Mouse (Mus musculus) forebrain, embryonic 16.5 days (tissue): ENCODE measurements around the gene Mmp15. TPM values are rescaled to one million over a fixed set of nuclear protein-coding genes. Genes with fewer than 3 reads are reported as not detected.

Experiments
- ATAC-seq: fragments of 200-750 bp; cut with Nextera tagmentation; 2 replicates; pipeline ENCODE4 v1.8.0; 2017; ENCODE audit warnings: mild to moderate bottlenecking, moderate library complexity
- H3K27ac ChIP-seq: fragments of 300-500 bp; sonication (generic); 2 replicates; pipeline ENCODE4 v1.5.1; 2014; ENCODE audit warnings: low read length, control low read depth
- H3K27me3 ChIP-seq: fragments of 300-500 bp; sonication (generic); replicated peaks from 2 replicates; pipeline ENCODE4 v1.6.1; 2014; ENCODE audit warnings: low read length; ENCODE audit not compliant: control insufficient read depth, insufficient read depth
- H3K36me3 ChIP-seq: fragments of 300-500 bp; sonication (generic); 2 replicates; pipeline ENCODE4 v1.6.1; 2014; ENCODE audit not compliant: control insufficient read depth, insufficient read depth
- H3K4me1 ChIP-seq: fragments of 300-500 bp; sonication (generic); replicated peaks from 2 replicates; pipeline ENCODE4 v1.6.1; 2014; ENCODE audit warnings: low read length; ENCODE audit not compliant: control insufficient read depth, insufficient read depth
- H3K4me2 ChIP-seq: fragments of 300-500 bp; sonication (generic); 2 replicates; pipeline ENCODE4 v1.6.1; 2014; ENCODE audit warnings: mild to moderate bottlenecking, low read length, control low read depth
- H3K4me3 ChIP-seq: fragments of 300-500 bp; sonication (generic); replicated peaks from 2 replicates; pipeline ENCODE4 v1.5.1; 2014; ENCODE audit warnings: mild to moderate bottlenecking, low read length, control low read depth
- H3K9ac ChIP-seq: fragments of 300-500 bp; sonication (generic); replicated peaks from 2 replicates; pipeline ENCODE4 v1.6.1; 2014; ENCODE audit warnings: low read depth, low read length, control low read depth
- H3K9me3 ChIP-seq: fragments of 300-500 bp; sonication (generic); 2 replicates; pipeline ENCODE4 v1.6.1; 2016; ENCODE audit warnings: low read length; ENCODE audit not compliant: control insufficient read depth
- WGBS: fragments of 180-500 bp; shearing (Covaris S2); extraction: QIAGEN DNeasy Blood & Tissue Kit; methylation state at CpG from one replicate; pipeline ENCODE4 v1.1.7; 2014; 5-methylcytosine and 5-hydroxymethylcytosine counted together
- polyA plus RNA-seq: library from polyadenylated mRNA; unstranded; fragments of >200 nt; fragmentation: Nextera tagmentation; extraction: Ambion mirVana; gene quantifications from 2 replicates; pipeline ENCODE4 v1.2.1, GENCODE M21; 2015

The Mmp15 gene
- polyA plus RNA-seq, 1 experiment from 2014 or later: 11.3 TPM

DNA sequence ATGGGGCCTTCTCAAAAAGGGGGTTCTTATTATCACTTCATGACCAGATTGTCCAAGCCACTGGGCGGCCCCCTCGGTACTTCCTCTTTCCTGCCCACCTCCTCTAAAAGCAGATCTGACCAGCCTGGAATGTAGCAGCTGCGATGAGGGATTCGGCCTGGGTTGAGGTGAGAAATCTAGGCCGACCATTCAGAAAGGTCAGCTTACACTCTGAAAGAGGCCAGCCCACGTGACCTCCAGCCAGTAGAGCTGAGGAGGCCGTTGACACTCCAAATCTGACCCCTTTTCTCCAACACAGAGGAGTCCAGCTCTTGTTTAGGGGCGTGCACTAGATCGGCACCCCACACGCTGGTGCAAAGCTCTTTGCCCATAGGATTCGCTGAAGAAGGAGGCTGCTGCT is 44.7 kb downstream of the Mmp15 start:
- no peak for ATAC-seq
- 76% methylated on average over 11 of the region's 11 CpGs for WGBS
- no peaks in the 10 kb centered on the region for H3K9me3 ChIP-seq
- H3K4me1 ChIP-seq: no peaks in the 10 kb centered on the region; the same call in 1 of the 2 replicates
- no peak overlapping the region for H3K4me3 ChIP-seq
- no peak overlapping the region for H3K27ac ChIP-seq
- H3K9ac ChIP-seq: no peak overlapping the region
- H3K36me3 ChIP-seq: no peaks in the 10 kb centered on the region
- no peak overlapping the region for H3K4me2 ChIP-seq
- H3K27me3 ChIP-seq: no peaks in the 10 kb centered on the region

DNA sequence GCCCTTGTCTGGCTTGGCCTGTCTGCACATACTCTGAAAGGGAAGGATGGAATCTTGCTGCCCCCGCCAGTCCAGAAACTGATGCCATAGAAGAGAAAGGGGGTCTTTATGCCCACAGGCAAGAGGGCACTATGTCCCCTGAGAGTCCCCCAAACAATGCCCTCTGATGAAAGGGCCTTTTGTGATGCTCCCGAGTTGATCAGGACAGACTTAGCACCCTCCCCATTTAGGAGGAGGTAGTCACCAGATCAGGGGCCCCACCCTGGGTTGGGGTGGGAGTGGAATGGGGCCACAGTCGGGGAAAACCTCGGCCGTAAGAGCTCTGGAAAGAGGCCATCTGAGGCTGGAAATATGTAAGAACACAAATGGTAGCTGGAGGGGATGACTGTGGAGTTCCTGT is 45.1 kb downstream of the Mmp15 start:
- Histone ChIP-seq H3K27me3 (no peaks in the 10 kb centered on the region), H3K4me1 (no peaks in the 10 kb centered on the region; the same call in 1 of the 2 replicates), H3K4me3 (no peak overlapping the region), H3K9ac (no peak overlapping the region), H3K36me3 (no peaks in the 10 kb centered on the region), H3K27ac (no peak overlapping the region), H3K4me2 (no peak overlapping the region), H3K9me3 (no peaks in the 10 kb centered on the region)
- 30% methylated on average over 5 of the region's 5 CpGs for WGBS
- ATAC-seq: no peak

DNA sequence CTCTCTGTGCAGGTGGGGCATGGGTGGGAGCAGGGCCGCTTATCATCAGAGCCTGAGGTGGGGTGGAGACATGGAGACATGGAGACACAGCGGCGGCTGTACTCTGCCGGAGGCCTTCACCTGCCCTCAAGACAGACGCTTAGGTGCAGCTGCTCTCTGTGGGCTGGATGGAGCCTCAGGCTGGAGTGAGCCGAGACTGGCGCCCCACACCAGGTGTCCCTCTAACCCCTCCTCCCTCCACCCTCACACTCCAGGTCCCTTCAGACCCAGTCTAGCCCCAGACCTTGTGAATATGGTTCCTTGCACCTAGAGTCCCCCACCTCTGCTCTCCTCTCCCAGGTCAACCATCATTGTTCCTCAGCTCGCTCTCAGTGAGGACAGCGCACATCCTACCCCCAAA is 47.1 kb downstream of the Mmp15 start:
- Histone ChIP-seq H3K27me3 (no peaks in the 10 kb centered on the region), H3K4me3 (no peak overlapping the region), H3K9me3 (no peaks in the 10 kb centered on the region), H3K4me2 (no peak overlapping the region), H3K9ac (no peak overlapping the region), H3K4me1 (no peaks in the 10 kb centered on the region; the same call in 1 of the 2 replicates), H3K27ac (no peak overlapping the region), H3K36me3 (no peaks in the 10 kb centered on the region)
- no peak for ATAC-seq
- WGBS: 90% methylated on average over 9 of the region's 9 CpGs

DNA sequence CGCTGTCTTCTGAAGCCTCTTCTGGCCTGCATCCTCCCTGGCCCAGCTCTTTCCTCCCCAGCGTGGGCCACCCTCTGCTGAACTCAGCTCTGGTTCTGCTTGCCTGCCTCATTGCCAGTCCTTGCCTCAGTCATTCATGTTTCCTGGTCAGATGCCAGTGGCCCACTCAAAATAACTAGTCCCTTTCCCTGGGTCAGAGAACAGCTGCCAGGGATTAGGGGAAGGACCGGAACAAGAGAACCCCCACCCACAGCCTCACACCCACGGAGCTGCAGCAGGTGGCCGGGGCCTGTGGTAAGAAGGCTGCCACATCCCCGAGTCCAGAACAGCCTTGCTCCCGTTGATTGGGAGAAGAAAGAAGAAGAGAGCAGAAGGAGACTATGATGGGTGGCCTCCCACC is 49.0 kb downstream of the Mmp15 start:
- 77% methylated on average over 7 of the region's 7 CpGs for WGBS
- no peaks in the 10 kb centered on the region; the same call in 1 of the 2 replicates for H3K4me1 ChIP-seq
- H3K4me3 ChIP-seq: no peak overlapping the region
- no peak overlapping the region for H3K9ac ChIP-seq
- no peak for ATAC-seq
- no peak overlapping the region for H3K4me2 ChIP-seq
- H3K27me3 ChIP-seq: no peaks in the 10 kb centered on the region
- no peaks in the 10 kb centered on the region for H3K36me3 ChIP-seq
- no peaks in the 10 kb centered on the region for H3K9me3 ChIP-seq
- H3K27ac ChIP-seq: no peak overlapping the region

DNA sequence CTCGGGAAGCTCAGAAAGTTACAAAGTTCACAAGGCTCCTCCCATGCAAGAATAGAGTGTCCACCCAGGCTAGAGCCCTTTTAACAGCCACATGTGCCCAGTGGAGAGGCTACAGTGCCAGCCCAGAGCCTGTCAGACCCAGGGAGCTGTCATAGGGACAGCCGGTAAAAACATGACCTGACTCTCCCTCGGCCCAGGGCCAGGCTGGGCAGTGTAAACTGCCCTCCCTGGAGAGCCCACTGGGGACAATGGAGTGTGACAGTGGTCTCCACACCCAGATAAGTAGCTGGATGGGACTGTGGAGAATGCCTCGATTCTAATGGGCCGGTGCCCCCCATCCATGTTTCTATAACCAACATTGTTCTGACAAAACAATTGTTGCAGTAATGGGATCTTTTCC is 57.5 kb downstream of the Mmp15 start:
- H3K4me2 ChIP-seq: no peak overlapping the region
- 81% methylated on average over 5 of the region's 5 CpGs for WGBS
- no peaks in the 10 kb centered on the region for H3K36me3 ChIP-seq
- peaks cover 4% of the 10 kb centered on the region; the same call in 1 of the 2 replicates for H3K4me1 ChIP-seq
- H3K9me3 ChIP-seq: no peaks in the 10 kb centered on the region
- ATAC-seq: no peak
- no peaks in the 10 kb centered on the region for H3K27me3 ChIP-seq
- H3K4me3 ChIP-seq: no peak overlapping the region
- no peak overlapping the region for H3K9ac ChIP-seq
- no peak overlapping the region for H3K27ac ChIP-seq

DNA sequence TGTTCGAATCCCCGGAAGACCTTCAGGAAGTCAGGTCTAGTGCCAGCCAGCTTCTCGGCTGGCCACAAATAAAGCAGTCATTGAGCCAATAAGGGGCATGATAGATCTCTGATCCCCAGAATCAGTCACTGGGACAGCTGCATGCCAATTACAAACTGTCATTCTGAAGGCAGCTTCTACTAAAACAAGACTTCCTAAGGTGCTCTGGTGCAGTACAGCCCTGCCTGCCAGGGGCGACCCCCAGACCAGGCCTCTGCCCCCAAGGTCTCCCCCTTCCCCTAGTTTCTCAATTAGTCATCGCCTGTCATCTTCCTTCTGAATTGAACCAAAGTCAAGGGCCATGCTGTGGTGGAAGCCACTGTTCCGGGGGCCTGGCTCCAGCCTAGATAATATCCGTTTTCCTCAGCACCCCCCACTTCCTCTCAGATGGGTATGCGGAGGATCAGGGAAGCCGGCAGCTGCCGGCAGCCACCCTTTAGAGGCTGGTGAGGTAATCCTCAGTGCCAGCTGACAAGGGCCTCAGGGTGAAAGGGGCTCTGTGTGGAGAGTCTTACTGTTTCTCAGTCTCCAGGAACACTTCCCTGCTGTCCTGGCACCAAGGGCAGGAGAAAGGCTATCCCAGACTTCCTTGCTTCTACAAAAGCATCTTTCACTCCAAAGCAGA is 59.4 kb downstream of the Mmp15 start:
- H3K4me1 ChIP-seq: peaks cover 4% of the 10 kb centered on the region; the same call in 1 of the 2 replicates
- H3K9ac ChIP-seq: 0 out of 2 replicates have a peak overlapping the region, but pooled peaks have one; percentile 29
- no peak overlapping the region for H3K27ac ChIP-seq
- H3K27me3 ChIP-seq: no peaks in the 10 kb centered on the region
- H3K4me2 ChIP-seq: no peak overlapping the region
- H3K36me3 ChIP-seq: no peaks in the 10 kb centered on the region
- WGBS: 51% methylated on average over 10 of the region's 10 CpGs
- no peak overlapping the region for H3K4me3 ChIP-seq
- no peaks in the 10 kb centered on the region for H3K9me3 ChIP-seq
- ATAC-seq: peak; percentile 31; the same call in 1 of the 2 replicates

DNA sequence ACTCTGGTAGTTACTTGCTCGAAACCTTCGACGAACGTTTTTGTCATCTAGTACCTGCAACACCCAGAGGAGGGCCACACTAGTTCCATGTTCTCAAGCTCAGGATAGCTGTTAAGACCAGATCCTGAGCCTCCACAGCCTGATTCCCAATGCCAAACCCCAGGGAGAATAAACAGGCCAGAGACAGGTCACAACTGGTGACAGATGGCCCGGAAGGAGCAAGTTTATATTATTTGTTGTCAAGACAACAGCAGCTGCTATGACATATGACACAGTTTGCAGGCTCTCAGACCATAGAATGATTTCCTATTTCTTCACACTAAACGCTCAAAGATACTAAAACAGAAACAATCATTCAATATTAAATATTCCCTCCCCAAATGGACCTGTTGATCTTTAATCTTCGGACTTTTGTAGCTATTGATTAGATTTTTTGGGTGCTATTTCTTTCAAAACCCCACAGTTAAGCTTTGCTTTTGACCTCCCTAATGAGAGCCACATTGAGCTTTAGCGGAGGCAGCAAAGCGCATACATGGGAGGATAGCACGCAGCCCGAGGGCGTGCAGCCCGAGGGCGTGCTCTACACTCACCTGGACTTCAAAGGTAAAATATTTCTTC is 70.2 kb downstream of the Mmp15 start:
- H3K27ac ChIP-seq: no peak overlapping the region
- 94% methylated on average over 14 of the region's 14 CpGs for WGBS
- H3K27me3 ChIP-seq: no peaks in the 10 kb centered on the region
- no peak overlapping the region for H3K4me3 ChIP-seq
- H3K9ac ChIP-seq: no peak overlapping the region
- H3K9me3 ChIP-seq: no peaks in the 10 kb centered on the region
- ATAC-seq: no peak
- peaks cover 15% of the 10 kb centered on the region; the same call in 1 of the 2 replicates for H3K36me3 ChIP-seq
- peaks cover 11% of the 10 kb centered on the region for H3K4me1 ChIP-seq
- H3K4me2 ChIP-seq: no peak overlapping the region

Other genes with a start within 250 kb of the Mmp15 start
- gene Kifc3, start 149.5 kb upstream of the Mmp15 start, polyA plus RNA-seq: 16.8 and 21.9 TPM in 2 replicates
- gene Cngb1, start 45.7 kb upstream of the Mmp15 start, polyA plus RNA-seq: 0.16 and 0.52 TPM in 2 replicates
- gene Tepp, start 41.7 kb upstream of the Mmp15 start, polyA plus RNA-seq: 1.5 TPM in 1 of 2 replicates, not detected in the other
- 19.8 and 21.8 TPM in 2 replicates for gene Zfp319, start 20.3 kb upstream of the Mmp15 start, polyA plus RNA-seq
- gene Usb1, start 20.0 kb upstream of the Mmp15 start, polyA plus RNA-seq: 46.6 and 49.7 TPM in 2 replicates
- gene Cfap20, start 82.6 kb downstream of the Mmp15 start, polyA plus RNA-seq: 139 and 141 TPM in 2 replicates
- gene Csnk2a2, start 137.8 kb downstream of the Mmp15 start, polyA plus RNA-seq: 10.3 and 11.0 TPM in 2 replicates
- gene Ccdc113, start 181.8 kb downstream of the Mmp15 start, polyA plus RNA-seq: 1.3 and 1.5 TPM in 2 replicates
- not detected in 2 replicates for gene Prss54, start 224.1 kb downstream of the Mmp15 start, polyA plus RNA-seq